Mouse (Mus musculus) G1E (cell line): ENCODE results near the gene Epas1.

Source experiments
- CTCF ChIP-seq: IDR thresholded peaks from 2 replicates; pipeline ENCODE4 v1.5.1; 2012; ENCODE audit warnings: low read depth, low read length, inconsistent platforms, mixed read lengths
- GATA1 ChIP-seq: IDR thresholded peaks from 2 replicates; pipeline ENCODE4 v1.6.1; 2012; ENCODE audit warnings: borderline replicate concordance, low read length, inconsistent platforms, mixed read lengths
- GATA2 ChIP-seq: IDR thresholded peaks from 2 replicates; pipeline ENCODE4 v1.6.1; 2012; ENCODE audit warnings: low read depth, low read length, inconsistent platforms, borderline replicate concordance

DNA sequence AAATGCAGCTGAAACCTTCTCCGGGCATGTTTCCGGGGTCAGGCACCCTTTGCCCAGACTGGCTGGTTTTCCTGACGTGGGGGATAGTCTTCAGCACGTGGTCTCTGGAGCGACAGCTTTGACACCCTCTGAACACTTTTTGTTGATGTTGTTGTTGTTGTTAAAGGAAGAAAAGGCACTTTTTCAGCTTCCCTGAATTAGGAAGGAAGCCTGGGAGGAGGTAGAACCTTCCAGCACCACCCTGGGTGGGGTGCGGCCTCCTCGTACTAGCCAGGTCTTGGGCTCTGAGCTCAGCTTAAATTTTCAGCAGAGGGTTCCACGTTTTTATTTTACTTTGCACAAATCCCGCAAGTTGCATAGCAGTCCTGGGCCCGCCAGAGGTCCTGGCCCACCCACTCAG is 49.6 kb downstream of the Epas1 start:
- TF ChIP-seq GATA2, result no peak
- no peak for TF ChIP-seq CTCF
- no peak for TF ChIP-seq GATA1
